Mouse (Mus musculus) heart, adult 2 months (tissue): ENCODE data around the gene Wdr61.

Source experiments
- CTCF ChIP-seq: fragments of 200-600 bp; IDR thresholded peaks from 2 replicates; pipeline ENCODE4 v1.8.1; 2022; ENCODE audit warnings: antibody characterized with exemption, mild to moderate bottlenecking, moderate library complexity
- POLR2A ChIP-seq: fragments of 200-500 bp; IDR thresholded peaks from 2 replicates; pipeline ENCODE4 v1.6.1; 2011; ENCODE audit warnings: mild to moderate bottlenecking, low read depth, low read length, control low read depth; ENCODE audit not compliant: insufficient read depth

DNA sequence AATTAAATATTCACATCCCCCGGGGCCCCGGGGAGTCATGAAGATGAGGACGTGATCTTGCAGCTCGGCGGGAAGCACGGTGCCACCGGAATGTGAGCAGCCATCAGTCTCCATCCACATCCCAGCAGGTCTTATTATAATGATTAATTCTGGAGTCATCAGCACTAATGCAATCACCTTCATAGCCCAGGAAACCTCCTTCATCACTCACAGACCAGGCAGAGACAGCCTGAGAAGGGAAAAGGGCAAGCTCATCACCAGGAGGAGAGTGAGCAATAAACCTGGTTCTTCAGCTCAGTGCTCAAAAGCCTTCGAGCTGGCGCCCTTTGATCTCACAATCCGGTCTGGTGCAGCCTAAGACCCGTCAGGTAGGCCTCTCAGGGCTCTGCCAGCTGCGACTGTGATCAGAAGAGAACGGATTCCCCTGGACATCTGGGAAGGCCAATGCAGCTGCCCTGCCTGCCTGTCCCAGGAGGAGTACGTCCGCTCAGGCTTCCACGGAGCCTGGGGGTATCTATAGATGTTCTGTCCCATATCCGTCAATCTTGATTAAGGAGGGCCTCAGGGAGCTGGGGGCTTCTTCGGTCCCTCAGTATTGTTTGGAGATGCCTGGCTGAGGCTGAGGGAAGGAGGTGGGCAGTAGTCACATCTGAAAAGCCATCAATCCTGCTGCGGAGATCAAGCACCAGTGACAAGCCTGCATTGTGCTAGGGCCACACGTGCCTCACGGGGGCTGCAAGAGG lies 18.1 kb upstream of the Wdr61 start:
- no peak for TF ChIP-seq POLR2A
- TF ChIP-seq CTCF: no peak
